Mouse (Mus musculus) limb, embryonic 13.5 days (tissue): Measurements from ENCODE around the gene Apof. TPM values are rescaled to one million over a fixed set of nuclear protein-coding genes. Genes with fewer than 3 reads are reported as not detected.
A peak's percentile ranks its signal among the peaks of the same experiment; 100 is the strongest.

Source experiments
- ATAC-seq: fragments of 200-750 bp; cut with Nextera tagmentation; 2 replicates; pipeline ENCODE4 v1.8.0; 2017; ENCODE audit warnings: low read depth, moderate number of reproducible peaks, moderate TSS enrichment; ENCODE audit not compliant: low FRiP score
- H3K27ac ChIP-seq: fragments of 300-500 bp; sonication (generic); 2 replicates; pipeline ENCODE4 v1.5.1; 2015; ENCODE audit warnings: inconsistent platforms, mild to moderate bottlenecking, moderate library complexity
- H3K27me3 ChIP-seq: fragments of 300-500 bp; sonication (generic); 2 replicates; pipeline ENCODE4 v1.6.1; 2015; ENCODE audit warnings: mild to moderate bottlenecking, inconsistent platforms
- H3K36me3 ChIP-seq: fragments of 300-500 bp; sonication (generic); 2 replicates; pipeline ENCODE4 v1.6.1; 2015; ENCODE audit warnings: inconsistent platforms, mild to moderate bottlenecking, moderate library complexity
- H3K4me1 ChIP-seq: fragments of 300-500 bp; sonication (generic); 2 replicates; pipeline ENCODE4 v1.6.1; 2015; ENCODE audit warnings: inconsistent platforms
- H3K4me2 ChIP-seq: fragments of 300-500 bp; sonication (generic); replicated peaks from 2 replicates; pipeline ENCODE4 v1.6.1; 2015; ENCODE audit warnings: inconsistent platforms, mild to moderate bottlenecking, moderate library complexity
- H3K4me3 ChIP-seq: fragments of 300-500 bp; sonication (generic); 2 replicates; pipeline ENCODE4 v1.5.1; 2015; ENCODE audit warnings: moderate library complexity, mild to moderate bottlenecking, inconsistent platforms
- H3K9ac ChIP-seq: fragments of 300-500 bp; sonication (generic); 2 replicates; pipeline ENCODE4 v1.6.1; 2015; ENCODE audit warnings: mild to moderate bottlenecking, inconsistent platforms
- H3K9me3 ChIP-seq: fragments of 300-500 bp; sonication (generic); 2 replicates; pipeline ENCODE4 v1.6.1; 2016; ENCODE audit warnings: inconsistent platforms
- WGBS: fragments of 180-500 bp; shearing (Covaris S2); methylation state at CpG from one replicate; pipeline ENCODE4 v1.1.7; 2015; 5-methylcytosine and 5-hydroxymethylcytosine counted together
- polyA plus RNA-seq: library from polyadenylated mRNA; unstranded; fragments of >200 nt; fragmentation: Nextera tagmentation; extraction: Ambion mirVana; gene quantifications from 2 replicates; pipeline ENCODE4 v1.2.1, GENCODE M21; 2015

Apof gene
- polyA plus RNA-seq, 1 experiment from 2014 or later, result not detected

DNA sequence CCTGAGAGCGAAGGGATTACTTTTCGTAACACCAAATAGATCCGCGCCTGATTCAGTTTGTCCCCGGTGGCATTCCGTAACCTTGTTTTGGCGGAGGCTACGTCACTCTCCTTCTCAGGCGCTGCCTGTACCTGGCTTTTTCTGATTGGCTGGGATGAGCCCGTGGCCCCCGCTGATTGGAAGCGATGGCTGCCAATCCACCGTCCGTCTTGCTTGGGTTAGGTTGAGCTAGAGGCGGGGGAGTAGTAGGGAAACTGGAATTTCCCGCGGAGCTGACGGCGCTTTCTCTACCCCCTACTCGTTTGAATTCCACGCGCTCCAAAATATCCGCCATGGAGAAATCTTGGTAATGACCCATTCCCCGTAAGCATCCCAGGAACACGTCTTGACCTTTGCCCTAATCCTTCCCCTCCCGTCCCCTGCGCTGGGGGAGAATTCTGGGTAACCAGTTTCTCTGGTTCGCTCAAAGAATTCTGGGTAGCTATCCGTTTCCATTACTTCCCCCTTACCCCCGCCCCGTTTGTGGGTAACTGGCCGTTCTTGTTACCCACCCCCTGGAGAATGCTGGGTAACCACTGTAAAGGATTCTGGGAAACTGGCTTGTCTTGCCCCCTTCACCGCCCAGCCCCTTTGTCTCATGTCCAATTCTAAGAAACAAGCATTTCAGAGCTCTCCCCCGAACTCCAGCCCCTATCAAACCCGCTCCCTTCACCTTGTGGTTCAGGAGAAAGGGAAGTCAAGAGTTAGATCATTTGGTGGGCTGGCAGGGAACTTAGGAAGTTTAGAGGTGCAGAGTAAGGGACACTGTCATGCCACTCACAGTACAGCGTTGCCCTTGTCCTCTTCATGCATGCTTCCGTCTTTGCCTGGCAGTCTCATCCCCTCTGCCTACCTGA is 34.9 kb downstream of the Apof start, which contains the start of gene Pan2:
Gene Pan2 (plus strand): TSS at position 210 of the 896 bp plus-strand sequence.
- Histone ChIP-seq H3K9ac (peak within 1 kb of the TSS; percentile 88), H3K9me3 (no peaks in the 10 kb centered on the region), H3K4me1 (peaks cover 17% of the 10 kb centered on the region), H3K4me2 (peak within 1 kb of the TSS; percentile 85), H3K27me3 (no peaks in the 10 kb centered on the region), H3K36me3 (peaks cover 12% of the 10 kb centered on the region), H3K4me3 (peak within 1 kb of the TSS; percentile 56), H3K27ac (peak within 1 kb of the TSS; percentile 95)
- WGBS, result 1% methylated on average over 37 of the region's 37 CpGs
- ATAC-seq, result peak; percentile 99

DNA sequence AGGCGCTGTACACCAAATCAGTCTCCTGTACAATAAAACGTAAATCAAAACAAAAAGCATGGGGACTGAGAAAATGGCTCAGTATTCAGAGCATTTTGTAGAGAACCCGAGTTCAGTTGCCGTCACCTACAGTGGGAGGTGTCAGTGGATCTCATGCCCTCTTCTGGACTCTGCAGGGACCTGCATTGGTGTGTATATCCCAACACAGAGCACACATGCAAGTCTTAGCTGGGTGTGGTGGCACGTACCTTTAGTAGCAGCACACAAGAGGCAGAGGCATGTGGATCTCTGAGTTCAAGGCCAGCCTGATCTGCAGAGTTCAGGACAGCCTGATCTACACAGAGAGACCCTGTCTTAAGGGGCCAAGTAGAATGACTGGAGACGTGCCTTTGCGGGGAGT is 41.2 kb downstream of the Apof start:
- no peak for ATAC-seq
- 93% methylated on average over 7 of the region's 7 CpGs for WGBS
- Histone ChIP-seq H3K4me2 (no peak overlapping the region), H3K9me3 (no peaks in the 10 kb centered on the region), H3K4me1 (peaks cover 5% of the 10 kb centered on the region), H3K27ac (no peak overlapping the region), H3K4me3 (no peak overlapping the region), H3K36me3 (peaks cover 69% of the 10 kb centered on the region), H3K9ac (no peak overlapping the region), H3K27me3 (no peaks in the 10 kb centered on the region)

DNA sequence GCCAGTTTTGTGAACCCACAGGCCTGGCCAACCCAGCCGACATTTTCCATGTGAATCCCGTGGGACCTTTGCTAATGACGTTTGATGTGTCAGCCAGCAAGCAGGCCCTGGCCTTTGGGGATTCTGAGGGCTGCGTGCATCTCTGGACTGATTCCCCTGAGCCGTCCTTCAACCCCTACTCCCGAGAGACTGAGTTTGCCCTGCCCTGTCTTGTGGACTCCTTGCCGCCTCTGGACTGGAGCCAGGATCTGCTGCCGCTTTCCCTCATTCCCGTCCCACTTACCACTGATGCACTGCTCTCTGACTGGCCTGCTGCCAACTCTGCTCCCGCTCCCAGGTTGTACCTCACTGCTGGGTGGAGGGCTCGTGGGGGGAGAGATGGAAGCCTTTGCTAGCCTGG is 41.7 kb downstream of the Apof start:
- Histone ChIP-seq H3K4me1 (peaks cover 5% of the 10 kb centered on the region), H3K36me3 (peaks cover 74% of the 10 kb centered on the region), H3K9me3 (no peaks in the 10 kb centered on the region), H3K4me2 (no peak overlapping the region), H3K9ac (0 out of 2 replicates have a peak overlapping the region, but pooled peaks have one; percentile 0), H3K4me3 (no peak overlapping the region), H3K27me3 (no peaks in the 10 kb centered on the region), H3K27ac (no peak overlapping the region)
- 67% methylated on average over 11 of the region's 11 CpGs for WGBS
- no peak for ATAC-seq

DNA sequence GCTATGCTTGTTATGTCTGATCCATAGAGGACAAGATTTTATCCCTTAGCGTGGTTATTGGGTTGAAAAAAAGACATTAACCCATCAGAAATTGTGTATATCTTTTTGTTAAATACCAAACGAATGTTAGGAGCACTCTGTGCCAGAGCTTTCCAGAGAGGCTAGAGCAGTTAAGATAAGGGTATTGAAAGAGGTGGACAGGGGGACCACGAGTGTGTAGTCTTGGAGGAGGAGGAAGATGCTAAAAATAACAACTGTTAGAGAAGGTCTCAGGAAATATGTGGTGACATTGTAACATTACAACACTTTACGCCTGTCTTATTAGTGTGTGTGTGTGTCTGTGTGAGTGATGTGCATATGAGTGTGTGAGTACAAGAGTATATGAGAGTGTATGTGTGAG is 42.4 kb downstream of the Apof start:
- 86% methylated on average over 4 of the region's 4 CpGs for WGBS
- H3K36me3 ChIP-seq, result peaks cover 80% of the 10 kb centered on the region
- peaks cover 5% of the 10 kb centered on the region for H3K4me1 ChIP-seq
- H3K4me2 ChIP-seq, result no peak overlapping the region
- H3K4me3 ChIP-seq, result no peak overlapping the region
- no peak overlapping the region for H3K9ac ChIP-seq
- no peaks in the 10 kb centered on the region for H3K27me3 ChIP-seq
- no peak overlapping the region for H3K27ac ChIP-seq
- no peaks in the 10 kb centered on the region for H3K9me3 ChIP-seq
- no peak for ATAC-seq

DNA sequence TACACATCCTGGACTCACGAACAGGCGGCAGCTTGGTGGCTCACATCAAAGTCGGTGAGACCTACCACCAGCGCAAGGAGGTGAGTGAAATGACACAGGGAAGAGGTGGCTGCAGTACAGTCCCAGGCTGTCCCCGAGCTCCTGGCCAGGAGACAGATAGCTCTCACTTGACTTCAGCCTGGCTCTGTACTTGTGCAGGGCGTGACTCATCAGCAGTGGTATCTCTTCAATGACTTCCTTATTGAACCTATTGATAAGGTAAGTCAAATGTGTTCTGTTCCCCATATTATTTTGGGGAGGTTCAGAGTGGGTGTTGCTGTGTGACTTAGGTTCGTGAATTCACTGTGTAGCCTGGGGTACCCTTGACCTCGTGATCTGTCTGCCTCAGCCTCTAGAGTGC is 47.1 kb downstream of the Apof start:
- Histone ChIP-seq H3K4me3 (no peak overlapping the region), H3K9ac (no peak overlapping the region), H3K9me3 (no peaks in the 10 kb centered on the region), H3K4me2 (no peak overlapping the region), H3K36me3 (peaks cover 90% of the 10 kb centered on the region), H3K27me3 (no peaks in the 10 kb centered on the region), H3K27ac (no peak overlapping the region), H3K4me1 (no peaks in the 10 kb centered on the region)
- 94% methylated on average over 8 of the region's 8 CpGs for whole genome bisulfite sequencing
- ATAC-seq, result no peak

Other genes with a start within 250 kb of the Apof start
- gene Naca, start 233.1 kb upstream of the Apof start, polyA plus RNA-seq, result 797 and 826 TPM in 2 replicates
- gene Ptges3, start 209.7 kb upstream of the Apof start, polyA plus RNA-seq, result 564 and 574 TPM in 2 replicates
- gene Atp5b, start 185.4 kb upstream of the Apof start, polyA plus RNA-seq, result 1,947 and 1,954 TPM in 2 replicates
- 9.0 and 10.5 TPM in 2 replicates for gene Baz2a, start 177.1 kb upstream of the Apof start, polyA plus RNA-seq
- gene Rbms2, start 88.4 kb upstream of the Apof start, polyA plus RNA-seq, result 39.0 and 40.6 TPM in 2 replicates
- gene Gls2, start 74.2 kb upstream of the Apof start, polyA plus RNA-seq, result 1.8 and 2.5 TPM in 2 replicates
- gene Spryd4, start 56.9 kb upstream of the Apof start, polyA plus RNA-seq, result 34.5 and 35.2 TPM in 2 replicates
- gene Mip, start 42.8 kb upstream of the Apof start, polyA plus RNA-seq, result 0.45 and 0.57 TPM in 2 replicates
- gene Timeless, start 36.6 kb upstream of the Apof start, polyA plus RNA-seq, result 75.7 and 76.4 TPM in 2 replicates
- gene Apon, start 14.6 kb upstream of the Apof start, polyA plus RNA-seq, result 0.27 and 0.63 TPM in 2 replicates
- 14.6 and 16.6 TPM in 2 replicates for gene Stat2, start 1.9 kb downstream of the Apof start, polyA plus RNA-seq
- 0.18 TPM in 1 of 2 replicates, not detected in the other for gene Il23a, start 30.1 kb downstream of the Apof start, polyA plus RNA-seq
- 33.6 and 35.2 TPM in 2 replicates for gene Pan2, start 34.7 kb downstream of the Apof start, polyA plus RNA-seq
- gene Cnpy2, start 53.8 kb downstream of the Apof start, polyA plus RNA-seq, result 390 and 394 TPM in 2 replicates
- 167 and 176 TPM in 2 replicates for gene Cs, start 69.1 kb downstream of the Apof start, polyA plus RNA-seq
- 14.8 and 15.3 TPM in 2 replicates for gene Coq10a, start 100.3 kb downstream of the Apof start, polyA plus RNA-seq
- 11.7 and 12.9 TPM in 2 replicates for gene Ankrd52, start 108.4 kb downstream of the Apof start, polyA plus RNA-seq
- gene Slc39a5, start 132.6 kb downstream of the Apof start, polyA plus RNA-seq, result 0.28 and 0.38 TPM in 2 replicates
- gene Nabp2, start 142.8 kb downstream of the Apof start, polyA plus RNA-seq, result 60.6 and 61.4 TPM in 2 replicates
- 42.3 and 43.3 TPM in 2 replicates for gene Rnf41, start 143.0 kb downstream of the Apof start, polyA plus RNA-seq
- 96.6 and 110 TPM in 2 replicates for gene Smarcc2, start 190.6 kb downstream of the Apof start, polyA plus RNA-seq
- 1,077 and 1,101 TPM in 2 replicates for gene Myl6, start 225.5 kb downstream of the Apof start, polyA plus RNA-seq
- 4.7 and 5.0 TPM in 2 replicates for gene Myl6b, start 230.0 kb downstream of the Apof start, polyA plus RNA-seq